Mouse (Mus musculus): ENCODE results near the gene Doc2g. TPM values are rescaled to one million over a fixed set of nuclear protein-coding genes. Genes with fewer than 3 reads are reported as not detected.

Gene Doc2g
- total RNA-seq, 2 experiments from 2014 or later, result 2.4 to 2.6 TPM

DNA sequence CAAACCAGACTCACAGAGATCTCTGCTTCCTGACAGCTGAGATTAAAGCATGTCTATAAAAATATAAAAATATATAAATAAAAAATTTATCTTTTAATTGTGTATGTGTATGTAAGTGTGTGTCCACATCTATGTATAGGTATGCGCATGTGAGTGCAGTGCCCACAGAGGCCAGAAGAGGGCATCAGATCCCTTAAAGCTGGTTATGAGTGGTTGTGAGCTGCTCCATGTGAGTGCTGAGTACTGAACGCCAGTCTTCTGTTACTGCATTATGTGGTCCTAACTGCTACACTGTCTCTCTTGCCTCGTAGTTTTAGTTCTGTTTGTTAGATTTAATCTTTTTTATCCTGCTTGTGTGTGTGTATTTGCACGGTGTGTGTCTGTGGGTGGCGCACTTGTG lies 47.9 kb downstream of the Doc2g start:
- DNase-seq (ENCODE audit: low spot score in 2 of 2), result no peak

DNA sequence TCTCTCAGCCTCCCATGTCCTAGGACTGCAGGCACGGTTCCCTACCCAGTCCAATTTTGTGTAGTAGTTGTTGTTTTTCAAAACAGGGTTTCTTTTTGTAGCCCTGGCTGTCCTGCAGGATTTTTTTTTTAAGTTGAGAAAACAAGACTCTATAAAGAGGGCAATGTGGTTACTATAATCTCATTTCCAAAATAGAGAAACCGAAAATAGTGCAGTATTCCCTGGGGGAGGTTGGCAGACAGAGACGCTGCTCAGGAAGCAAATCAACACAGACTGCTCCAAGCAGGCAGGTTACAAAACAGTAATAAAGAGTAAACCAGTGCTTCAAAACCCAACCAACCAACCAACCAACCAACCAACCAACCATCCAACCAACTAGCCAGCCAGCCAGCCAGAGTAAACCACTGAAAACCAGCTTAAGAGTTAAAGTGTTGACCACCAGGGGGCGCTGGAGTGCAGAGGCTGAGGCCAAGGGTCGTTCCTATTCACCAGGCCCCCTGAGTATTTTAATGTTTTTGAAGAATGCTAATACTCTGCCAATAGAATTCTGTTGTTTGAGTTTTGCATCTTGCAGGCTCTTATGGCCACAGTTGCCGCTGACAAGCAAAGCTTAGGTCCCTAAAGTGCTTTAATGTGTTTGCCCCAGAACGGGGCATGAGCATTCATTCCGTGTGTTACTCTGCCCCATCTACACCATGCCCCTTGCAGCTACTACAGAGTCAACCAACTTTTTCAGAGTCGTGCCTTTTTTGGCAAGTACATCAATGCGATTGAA lies 48.8 kb downstream of the Doc2g start:
- peak; percentile 43 to 44 for DNase-seq (ENCODE audit: low spot score in 2 of 2)

DNA sequence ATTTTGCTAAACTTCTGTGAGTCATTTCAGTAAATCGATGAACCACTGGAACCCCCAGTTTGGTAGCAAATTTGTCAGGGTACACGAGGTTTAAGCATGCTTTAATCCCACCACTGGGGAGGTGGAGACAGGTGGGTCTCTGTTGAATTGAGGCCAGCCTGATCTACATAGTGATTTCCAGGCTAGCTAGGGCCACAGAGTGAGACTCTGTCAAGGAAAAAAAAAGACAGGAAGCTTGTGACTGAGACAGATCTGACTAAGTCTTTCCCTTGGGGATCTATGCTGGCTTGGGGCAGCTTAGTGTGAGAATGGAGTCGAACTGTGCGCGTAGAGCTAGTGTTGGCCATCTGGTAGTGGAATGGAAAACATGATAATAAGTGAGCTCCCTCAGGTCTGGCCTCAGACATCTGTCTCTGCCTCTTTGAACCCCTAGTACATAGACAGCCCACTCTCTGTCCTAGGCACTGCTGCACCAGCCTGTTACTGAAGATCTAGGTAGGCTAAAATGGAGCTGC lies 49.5 kb downstream of the Doc2g start:
- DNase-seq (ENCODE audit: low spot score in 2 of 2), result no peak

DNA sequence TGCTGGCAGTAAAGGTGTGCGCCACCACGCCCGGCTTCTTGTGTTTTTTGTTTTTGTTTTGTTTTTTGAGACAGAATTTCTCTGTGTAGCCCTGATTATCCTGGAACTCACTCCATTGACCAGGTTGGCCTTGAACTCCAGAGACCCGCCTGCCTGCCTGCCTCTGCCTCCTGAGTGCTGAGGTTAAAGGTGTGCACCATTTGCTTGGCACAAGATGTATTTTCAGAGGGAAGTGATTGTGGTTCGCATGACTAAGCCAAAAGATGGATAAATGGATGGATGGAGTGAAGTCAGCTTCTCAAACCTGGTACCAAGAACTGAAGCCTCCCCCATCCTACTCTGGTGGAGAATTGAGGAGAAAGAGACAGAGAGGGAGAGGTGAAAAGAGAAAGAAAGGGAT lies 51.5 kb downstream of the Doc2g start:
- DNase-seq (ENCODE audit: low spot score in 2 of 2), result no peak

DNA sequence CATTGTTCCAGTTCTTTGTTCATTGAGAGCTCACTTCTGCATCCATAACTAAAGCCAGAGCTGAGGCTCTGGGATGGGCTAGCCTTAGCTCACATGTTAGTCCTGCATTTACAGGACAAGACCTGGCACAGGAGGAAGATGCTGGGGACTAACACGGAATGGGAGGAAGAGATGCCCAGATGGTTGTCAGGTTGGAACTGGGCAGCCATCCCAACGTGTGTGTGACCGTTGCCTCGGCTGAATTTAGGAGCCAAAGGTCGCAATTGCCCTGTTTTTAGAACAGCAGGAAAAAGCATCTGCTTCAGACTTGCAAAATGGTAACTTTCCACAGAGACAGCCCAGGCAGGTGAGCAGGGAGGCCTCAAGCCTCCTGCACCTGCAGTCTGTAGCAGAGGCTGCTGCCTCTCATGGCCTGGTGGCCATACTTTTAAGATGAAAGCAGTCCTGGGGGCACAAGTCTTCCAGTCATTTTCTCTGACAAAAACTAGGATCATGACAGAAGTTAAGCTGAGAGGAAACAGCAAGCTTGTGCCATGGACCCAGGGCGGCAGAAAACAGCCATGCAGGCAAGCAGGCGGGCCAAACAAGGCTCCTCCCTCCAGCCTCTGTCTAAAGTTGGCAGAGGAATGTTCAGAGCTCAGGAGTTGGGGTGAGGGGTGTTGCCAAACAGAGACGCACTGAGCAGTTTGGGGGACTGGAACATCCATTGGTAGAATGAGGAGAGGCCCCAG lies 52.3 kb downstream of the Doc2g start:
- no peak for DNase-seq (ENCODE audit: low spot score in 2 of 2)

DNA sequence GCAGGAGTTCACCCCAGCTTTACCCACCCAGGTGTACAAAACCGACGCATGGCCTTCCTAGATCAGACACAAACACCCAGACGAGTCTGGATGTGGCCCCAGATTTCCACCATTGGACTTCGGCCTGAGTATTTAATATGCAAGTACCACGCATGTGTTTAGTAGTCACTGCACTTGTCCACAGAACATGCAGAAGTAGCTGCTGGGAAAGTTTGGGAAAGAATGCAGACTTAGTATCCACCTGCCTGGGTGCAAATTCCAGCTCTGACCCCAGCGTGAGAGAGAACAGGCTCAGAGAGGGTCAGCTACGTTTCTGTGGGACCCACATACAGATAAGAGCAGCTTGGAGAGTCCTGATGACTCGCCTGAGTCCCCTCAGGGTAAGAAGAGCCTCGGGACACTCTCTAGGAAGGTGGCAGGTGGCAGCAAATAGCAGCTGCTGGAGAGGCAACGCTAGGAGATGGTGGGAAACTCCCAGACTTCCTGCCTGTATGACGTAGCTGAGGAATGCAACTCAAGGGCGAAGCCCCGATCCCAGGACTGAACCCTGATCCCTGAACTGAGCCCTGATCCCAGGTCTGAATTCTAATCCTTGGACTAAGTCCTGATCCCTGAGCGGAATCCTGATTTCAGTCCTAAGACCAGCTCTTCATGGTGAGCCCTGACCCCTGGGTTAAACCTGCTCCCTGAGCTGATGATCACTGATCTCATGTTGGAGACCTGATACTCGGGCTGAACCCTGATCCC lies 53.0 kb downstream of the Doc2g start:
- DNase-seq (ENCODE audit: low spot score in 2 of 2), result no peak

Other genes starting within 250 kb of the Doc2g start
- 10 to 100 TPM; 69.7 to 70.8 TPM for gene Kmt5b, start 235.9 kb upstream of the Doc2g start, total RNA-seq (2021)
- 10 to 100 TPM; 63.5 to 70.5 TPM for gene Chka, start 151.5 kb upstream of the Doc2g start, total RNA-seq (2021)
- gene Tcirg1, start 96.2 kb upstream of the Doc2g start, total RNA-seq (2021), result 10 to 100 TPM; 80.5 to 91.9 TPM
- gene Ndufs8, start 90.5 kb upstream of the Doc2g start, total RNA-seq (2021), result 100 to 1,000 TPM; 205 to 212 TPM
- 100 to 1,000 TPM; 117 to 121 TPM for gene Aldh3b1, start 73.5 kb upstream of the Doc2g start, total RNA-seq (2021)
- gene Unc93b1, start 68.1 kb upstream of the Doc2g start, total RNA-seq (2021), result 10 to 100 TPM; 53.9 to 60.7 TPM
- gene Aldh3b3, start 44.7 kb upstream of the Doc2g start, total RNA-seq (2021), result under 1 TPM; 0.67 to 0.87 TPM
- gene Aldh3b2, start 31.0 kb upstream of the Doc2g start, total RNA-seq (2021), result 1 to 10 TPM; 7.5 to 8.4 TPM
- gene Acy3, start 16.7 kb upstream of the Doc2g start, total RNA-seq (2021), result 10 to 100 TPM; 32.3 to 36.8 TPM
- gene Tbx10, start 10.6 kb upstream of the Doc2g start, total RNA-seq (2021), result under 1 TPM in 1 of 2 experiments, not detected in 1; 0.34 TPM
- gene Nudt8, start 2.7 kb upstream of the Doc2g start, total RNA-seq (2021), result 10 to 100 TPM; 21.7 to 21.9 TPM
- 1 to 10 TPM; 1.7 to 1.8 TPM for gene Gm49405, start 2.7 kb upstream of the Doc2g start, total RNA-seq (2021)
- 100 to 1,000 TPM; 253 to 283 TPM for gene Ndufv1, start 9.5 kb downstream of the Doc2g start, total RNA-seq (2021)
- 100 to 1,000 TPM; 258 to 283 TPM for gene Gstp1, start 34.7 kb downstream of the Doc2g start, total RNA-seq (2021)
- 10 to 100 TPM; 52.6 to 68.8 TPM for gene Gstp2, start 42.7 kb downstream of the Doc2g start, total RNA-seq (2021)
- gene Gstp3, start 56.3 kb downstream of the Doc2g start, total RNA-seq (2021), result 10 to 100 TPM in 1 of 2 experiments, 1 to 10 TPM in 1; 1.9 to 37.5 TPM
- 1 to 10 TPM in 1 of 2 experiments, not detected in 1; 1.2 TPM for gene Cabp2, start 78.3 kb downstream of the Doc2g start, total RNA-seq (2021)
- 10 to 100 TPM; 45.8 to 47.3 TPM for gene Cdk2ap2, start 93.9 kb downstream of the Doc2g start, total RNA-seq (2021)
- gene Pitpnm1, start 96.7 kb downstream of the Doc2g start, total RNA-seq (2021), result 10 to 100 TPM; 51.6 to 65.0 TPM
- 10 to 100 TPM; 86.1 to 88.5 TPM for gene Aip, start 122.5 kb downstream of the Doc2g start, total RNA-seq (2021)
- under 1 TPM; 0.08 to 0.14 TPM for gene Gpr152, start 136.5 kb downstream of the Doc2g start, total RNA-seq (2021)
- under 1 TPM in 1 of 2 experiments, not detected in 1; 0.20 TPM for gene Cabp4, start 140.7 kb downstream of the Doc2g start, total RNA-seq (2021)
- 100 to 1,000 TPM; 192 to 203 TPM for gene Coro1b, start 145.3 kb downstream of the Doc2g start, total RNA-seq (2021)
- gene Ptprcap, start 150.3 kb downstream of the Doc2g start, total RNA-seq (2021), result 1 to 10 TPM; 5.1 to 5.2 TPM
- gene Rps6kb2, start 160.0 kb downstream of the Doc2g start, total RNA-seq (2021), result 10 to 100 TPM; 46.6 to 50.0 TPM
- 1 to 10 TPM; 5.5 to 7.3 TPM for gene Carns1, start 172.2 kb downstream of the Doc2g start, total RNA-seq (2021)
- 1 to 10 TPM; 3.2 to 4.3 TPM for gene Tbc1d10c, start 188.0 kb downstream of the Doc2g start, total RNA-seq (2021)
- 100 to 1,000 TPM; 464 to 467 TPM for gene Ppp1ca, start 188.8 kb downstream of the Doc2g start, total RNA-seq (2021)
- 10 to 100 TPM; 14.7 to 16.2 TPM for gene Rad9a, start 198.3 kb downstream of the Doc2g start, total RNA-seq (2021)
- gene Clcf1, start 210.9 kb downstream of the Doc2g start, total RNA-seq (2021), result 10 to 100 TPM; 10.0 to 10.7 TPM
- not detected for gene AC109138.7, start 211.0 kb downstream of the Doc2g start, total RNA-seq (2021)
- 10 to 100 TPM; 32.7 to 34.3 TPM for gene Pold4, start 228.6 kb downstream of the Doc2g start, total RNA-seq (2021)